Mouse (Mus musculus): ENCODE measurements around the gene Rreb1.

Gene Rreb1

GRCm38 (mm10) chr13:37913963-37914362 is 135.8 kb downstream of the Rreb1 start:
- DNase-seq (ENCODE audit: low read depth) = no peak

GRCm38 (mm10) chr13:37918336-37919261 is 140.4 kb downstream of the Rreb1 start:
- no peak for DNase-seq (ENCODE audit: low read depth)

GRCm38 (mm10) chr13:37919711-37920277 is 141.6 kb downstream of the Rreb1 start:
- no peak for DNase-seq (ENCODE audit: low read depth)

- DNase-seq (ENCODE audit: low read depth) = no peak
These were observed 142.5 kb downstream of the Rreb1 start for GRCm38 (mm10) chr13:37920727-37921126.

GRCm38 (mm10) chr13:37923091-37923490 is 144.9 kb downstream of the Rreb1 start:
- DNase-seq (ENCODE audit: low read depth) = no peak

GRCm38 (mm10) chr13:37923643-37924460 is 145.7 kb downstream of the Rreb1 start:
- no peak for DNase-seq (ENCODE audit: low read depth)

GRCm38 (mm10) chr13:37924461-37924948 is 146.3 kb downstream of the Rreb1 start:
- DNase-seq (ENCODE audit: low read depth) = no peak

GRCm38 (mm10) chr13:37926394-37926793 is 148.2 kb downstream of the Rreb1 start:
- DNase-seq (ENCODE audit: low read depth) = no peak

- DNase-seq (ENCODE audit: low read depth) = no peak
These were observed 151.3 kb downstream of the Rreb1 start for GRCm38 (mm10) chr13:37929532-37929931.

- DNase-seq (ENCODE audit: low read depth) = no peak
These were observed 151.9 kb downstream of the Rreb1 start for GRCm38 (mm10) chr13:37930091-37930490.

GRCm38 (mm10) chr13:37930621-37931020 is 152.4 kb downstream of the Rreb1 start:
- no peak for DNase-seq (ENCODE audit: low read depth)

- DNase-seq (ENCODE audit: low read depth) = no peak
These were observed 153.2 kb downstream of the Rreb1 start for GRCm38 (mm10) chr13:37931210-37931922.

- no peak for DNase-seq (ENCODE audit: low read depth)
These were observed 155.9 kb downstream of the Rreb1 start for GRCm38 (mm10) chr13:37934075-37934474.

GRCm38 (mm10) chr13:37934920-37935319 is 156.7 kb downstream of the Rreb1 start:
- no peak for DNase-seq (ENCODE audit: low read depth)

- DNase-seq (ENCODE audit: low read depth) = no peak
These were observed 158.2 kb downstream of the Rreb1 start for GRCm38 (mm10) chr13:37936351-37936750.

GRCm38 (mm10) chr13:37940167-37940566 is 162.0 kb downstream of the Rreb1 start:
- DNase-seq (ENCODE audit: low read depth) = no peak

- DNase-seq (ENCODE audit: low read depth) = no peak
These were observed 162.4 kb downstream of the Rreb1 start for GRCm38 (mm10) chr13:37940649-37941048.

- no peak for DNase-seq (ENCODE audit: low read depth)
These were observed 163.0 kb downstream of the Rreb1 start for GRCm38 (mm10) chr13:37941138-37941645.

- no peak for DNase-seq (ENCODE audit: low read depth)
These were observed 164.0 kb downstream of the Rreb1 start for GRCm38 (mm10) chr13:37941950-37942886.

GRCm38 (mm10) chr13:37942887-37943331 is 164.7 kb downstream of the Rreb1 start:
- no peak for DNase-seq (ENCODE audit: low read depth)

Data from c-Kit-positive CD71-negative TER-119-negative erythroid progenitor cells, embryonic 14.5 days (primary cell).